Mouse (Mus musculus) cerebellum, adult 2 months (tissue): Measurements from ENCODE around the gene Lpcat3. TPM values are rescaled to one million over a fixed set of nuclear protein-coding genes. Genes with fewer than 3 reads are reported as not detected.

Experiments
- DNase-seq, 2 experiments: peaks; one replicate each; pipeline ENCODE4 v3.0.0; 2021
- H3K27ac ChIP-seq: fragments of 200-500 bp; 2 replicates; pipeline ENCODE4 v1.5.1; 2012; ENCODE audit warnings: low read length, control low read depth, inconsistent platforms; ENCODE audit not compliant: insufficient read depth
- H3K27me3 ChIP-seq: fragments of 200-500 bp; 2 replicates; pipeline ENCODE4 v1.6.1; 2012; ENCODE audit warnings: inconsistent platforms, mild to moderate bottlenecking, low read length, moderate library complexity; ENCODE audit not compliant: control insufficient read depth, insufficient read depth
- H3K4me1 ChIP-seq: fragments of 200-500 bp; 2 replicates; pipeline ENCODE4 v1.6.1; 2011; ENCODE audit warnings: low read length; ENCODE audit not compliant: control insufficient read depth, insufficient read depth
- H3K4me3 ChIP-seq: fragments of 200-500 bp; replicated peaks from 2 replicates; pipeline ENCODE3; 2011; ENCODE audit warnings: mild to moderate bottlenecking, low read depth, low read length, control low read depth; ENCODE audit not compliant: insufficient read depth
- CTCF ChIP-seq: fragments of 200-500 bp; IDR thresholded peaks from 2 replicates; pipeline ENCODE4 v1.5.1; 2011; ENCODE audit warnings: low read depth, mild to moderate bottlenecking, control low read depth, low read length, moderate library complexity, borderline replicate concordance; ENCODE audit not compliant: insufficient read depth
- POLR2A ChIP-seq: fragments of 200-500 bp; IDR thresholded peaks from 2 replicates; pipeline ENCODE4 v1.6.1; 2011; ENCODE audit warnings: low read length, control low read depth, borderline replicate concordance; ENCODE audit not compliant: insufficient read depth
- WGBS: fragments of 180-500 bp; shearing (Covaris S2); methylation state at CpG from one replicate; pipeline ENCODE4 v1.1.7; 2018; 5-methylcytosine and 5-hydroxymethylcytosine counted together
- polyA plus RNA-seq: library from polyadenylated mRNA; depleted of rRNA; stranded (reverse); fragments of >200 nt; gene quantifications from 2 replicates; pipeline ENCODE4 v1.2.3, GENCODE M21; 2012; rRNA removed

The Lpcat3 gene
- polyA plus RNA-seq, 1 experiment, result 56.4 TPM

DNA sequence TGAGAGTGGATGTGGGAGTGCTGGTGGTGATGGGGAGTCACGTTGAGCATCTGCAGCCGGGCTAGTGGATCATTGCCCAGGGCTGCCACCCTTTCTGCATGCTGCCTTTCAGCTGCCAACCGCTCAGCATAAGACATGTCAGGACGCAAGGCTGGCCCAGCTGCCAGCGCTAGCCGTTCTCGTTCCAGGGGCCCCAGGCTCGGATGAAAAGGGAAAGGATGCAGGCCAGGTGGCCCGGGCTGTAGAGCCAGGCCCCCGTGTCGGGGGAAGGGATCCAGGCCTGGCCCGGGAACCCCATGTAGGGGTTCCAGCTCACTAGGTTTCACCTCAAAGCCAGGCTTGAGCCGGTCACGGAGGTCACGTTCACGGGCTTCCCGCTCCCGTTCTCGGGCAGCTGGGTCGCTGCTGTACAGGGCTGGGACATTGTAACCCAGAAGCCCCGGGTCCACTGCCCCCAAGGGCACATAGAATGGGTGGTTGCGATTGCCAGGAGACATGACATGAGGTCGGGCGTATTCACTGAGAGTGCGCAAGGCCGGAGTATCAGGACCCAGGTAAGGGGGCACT, 82.0 kb downstream of the Lpcat3 start:
- DNase-seq, result peak in 1 of 2 experiments; percentile 73
- 20% methylated on average over 26 of the region's 26 CpGs for WGBS
- no peaks in the 10 kb centered on the region for H3K27me3 ChIP-seq
- peak overlapping the region; percentile 79 for H3K27ac ChIP-seq
- TF ChIP-seq CTCF (no peak), POLR2A (no peak; the same call in 1 of the 2 replicates)
- H3K4me1 ChIP-seq, result peaks cover 16% of the 10 kb centered on the region
- peak overlapping the region; percentile 52 for H3K4me3 ChIP-seq

DNA sequence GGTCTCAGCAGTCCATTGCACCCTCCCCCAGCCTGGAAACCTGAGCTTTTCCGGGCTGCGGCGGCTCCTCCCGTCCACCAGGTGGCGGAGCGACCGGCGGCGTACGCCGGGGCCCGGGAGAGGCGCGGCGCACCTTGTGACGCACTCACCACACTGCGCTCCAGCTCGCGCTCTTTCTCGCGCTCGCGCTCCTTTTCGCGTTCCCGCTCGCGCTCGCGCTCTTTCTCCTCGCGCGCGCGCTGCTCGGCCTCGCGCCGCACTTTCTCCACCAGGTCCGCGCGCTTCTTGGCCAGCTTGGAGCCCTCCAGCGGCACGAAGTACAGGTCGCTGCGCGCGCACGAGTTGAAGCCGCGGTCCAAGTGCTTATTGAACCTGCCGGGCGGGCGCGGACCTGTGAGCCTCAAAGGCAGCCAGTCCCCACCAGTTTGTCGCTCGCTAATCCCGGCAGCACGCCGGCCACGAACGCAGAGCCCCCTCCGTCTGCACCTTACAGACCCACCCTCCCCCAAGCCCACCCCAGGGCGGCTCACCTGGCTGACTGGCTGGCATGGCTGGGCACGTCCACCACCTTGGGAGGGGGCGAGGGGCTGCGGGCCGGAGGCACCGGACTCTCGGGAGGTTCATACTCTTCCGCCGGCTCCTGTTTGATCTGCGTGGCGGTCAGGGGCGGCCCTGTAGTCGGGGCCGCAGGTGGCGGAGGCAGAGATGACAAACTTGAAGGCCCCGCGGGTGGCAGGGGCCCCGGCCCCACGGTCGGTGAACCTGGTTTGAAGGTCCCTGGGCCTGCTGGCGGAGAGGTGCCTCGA, 82.9 kb downstream of the Lpcat3 start:
- DNase-seq, result peak; percentile 96 to 97

DNA sequence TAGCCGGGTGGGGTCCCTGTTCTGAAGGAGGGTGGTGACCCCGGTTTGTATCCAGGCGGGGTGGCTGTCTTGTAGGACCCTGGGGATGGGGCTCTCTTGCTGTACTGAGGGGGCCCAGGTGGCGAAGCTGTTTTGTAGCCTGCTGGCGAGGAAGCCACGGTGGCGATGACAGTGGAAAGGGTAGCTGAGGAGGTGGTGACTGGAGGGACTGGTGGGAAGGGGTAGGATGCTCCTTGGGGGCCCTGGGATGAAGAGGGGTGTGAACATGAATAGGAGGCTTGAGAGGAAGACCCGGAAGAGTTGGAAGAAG, 83.4 kb downstream of the Lpcat3 start:
- Histone ChIP-seq H3K4me3 (peak overlapping the region; percentile 54), H3K27me3 (no peaks in the 10 kb centered on the region), H3K27ac (peak overlapping the region; percentile 17), H3K4me1 (peaks cover 14% of the 10 kb centered on the region)
- 6% methylated on average over 8 of the region's 8 CpGs for WGBS
- no peak for DNase-seq
- TF ChIP-seq CTCF, result no peak
- TF ChIP-seq POLR2A, result no peak

More for the DNA sequence above, 82.9 kb downstream of the Lpcat3 start:
- peak overlapping the region; percentile 54 for H3K4me3 ChIP-seq
- no peaks in the 10 kb centered on the region for H3K27me3 ChIP-seq
- TF ChIP-seq POLR2A (peak; percentile 67), CTCF (peak; percentile 76)
- peak overlapping the region; percentile 79 for H3K27ac ChIP-seq
- 2% methylated on average over 85 of the region's 85 CpGs for WGBS
- peaks cover 14% of the 10 kb centered on the region for H3K4me1 ChIP-seq

DNA sequence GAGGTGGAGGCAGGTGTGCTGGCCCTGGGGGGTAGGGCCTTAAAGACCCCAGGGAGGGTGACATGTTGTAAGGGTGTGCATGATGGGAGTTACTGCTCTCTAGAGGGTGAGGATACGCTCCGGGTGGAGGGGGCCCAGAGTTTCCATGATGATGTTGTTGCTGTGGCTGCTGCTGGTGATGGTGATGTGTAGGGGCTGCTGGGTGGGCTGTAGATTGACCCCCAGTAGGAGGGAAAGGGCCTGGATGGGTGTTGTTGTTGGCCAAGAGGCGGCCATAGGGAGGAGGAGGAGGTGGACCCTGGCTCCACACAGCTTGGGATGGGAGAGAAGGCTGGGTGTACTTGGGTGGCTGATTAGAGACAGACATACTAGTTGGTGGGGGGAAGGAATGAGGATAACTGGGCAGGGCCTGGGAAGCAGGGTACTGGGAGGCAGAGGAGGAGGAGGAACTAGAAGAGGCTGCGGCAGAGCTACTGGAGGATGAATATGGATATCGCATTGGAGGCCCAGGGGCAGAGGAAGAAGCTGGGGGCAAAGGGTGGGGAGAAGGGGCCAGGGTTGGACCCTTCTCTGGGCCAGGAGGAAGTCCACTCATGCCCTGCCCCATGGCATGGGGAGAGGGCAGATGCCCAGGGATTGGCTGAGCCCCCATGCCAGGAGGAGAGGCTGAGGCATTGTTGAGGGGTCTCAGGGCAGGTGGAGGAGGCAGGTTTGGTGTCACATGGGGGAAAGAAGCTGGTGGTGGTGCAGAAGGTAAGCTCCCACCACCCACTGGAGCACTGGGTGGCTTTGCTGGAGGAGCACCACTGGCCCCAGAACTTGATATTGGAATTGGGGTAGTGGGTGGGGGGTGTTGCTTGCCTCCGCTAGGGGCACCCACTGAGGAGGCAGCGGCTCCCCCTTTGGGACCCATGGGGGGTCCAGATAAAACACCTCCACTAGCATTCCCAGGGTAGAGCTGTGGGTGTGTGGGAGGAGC, 84.1 kb downstream of the Lpcat3 start:
- Histone ChIP-seq H3K27me3 (no peaks in the 10 kb centered on the region), H3K4me1 (peaks cover 14% of the 10 kb centered on the region), H3K27ac (no peak overlapping the region), H3K4me3 (no peak overlapping the region)
- peak; percentile 25 to 43 for DNase-seq
- WGBS, result 75% methylated on average over 7 of the region's 7 CpGs
- TF ChIP-seq POLR2A (no peak), CTCF (no peak)

DNA sequence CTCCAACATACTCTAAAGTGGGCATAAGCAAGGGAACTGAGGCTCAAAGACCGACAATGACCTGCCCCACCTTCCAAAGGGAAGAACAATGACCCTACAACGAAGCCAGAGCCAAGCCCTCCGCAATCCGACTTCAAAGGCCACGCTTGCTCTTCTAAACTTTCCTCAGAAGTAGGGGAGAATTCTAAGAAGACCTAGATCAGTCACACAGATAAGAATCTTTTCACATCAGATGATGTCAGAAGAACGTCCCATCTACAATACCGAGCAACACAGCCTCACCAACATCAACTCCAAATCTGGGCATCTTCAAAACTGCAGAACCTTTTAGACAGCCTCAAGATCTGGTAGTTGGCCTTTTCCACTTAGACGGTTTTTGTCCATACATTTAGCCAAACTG, 87.6 kb downstream of the Lpcat3 start:
- DNase-seq, result no peak
- 80% methylated on average over 8 of the region's 8 CpGs for WGBS
- Histone ChIP-seq H3K27me3 (no peaks in the 10 kb centered on the region), H3K4me1 (peaks cover 9% of the 10 kb centered on the region), H3K4me3 (no peak overlapping the region), H3K27ac (no peak overlapping the region)
- no peak for TF ChIP-seq POLR2A
- no peak for TF ChIP-seq CTCF

DNA sequence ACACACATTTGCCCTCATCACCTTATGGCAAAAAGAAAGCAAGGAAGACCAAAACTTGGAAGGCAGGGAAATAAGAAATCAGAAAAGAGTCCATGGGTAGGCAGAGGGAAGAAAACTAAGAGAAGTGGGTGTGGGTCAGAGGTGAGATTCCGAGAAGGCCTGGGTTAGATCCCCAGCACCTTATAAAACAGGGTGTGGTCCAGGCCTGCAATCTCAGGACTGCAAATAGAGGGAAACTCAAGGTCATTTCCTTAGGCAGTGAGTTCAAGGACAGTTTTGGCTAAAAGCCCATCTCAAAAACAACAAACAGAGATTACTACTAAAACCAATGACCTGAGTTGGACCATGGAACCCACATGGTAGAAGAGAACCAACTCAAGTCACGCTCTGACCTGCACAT, 91.0 kb downstream of the Lpcat3 start:
- 78% methylated on average over 2 of the region's 2 CpGs for WGBS
- DNase-seq, result peak in 1 of 2 experiments; percentile 17

More for the DNA sequence above, 91.0 kb downstream of the Lpcat3 start:
- peaks cover 6% of the 10 kb centered on the region for H3K4me1 ChIP-seq
- no peak overlapping the region for H3K27ac ChIP-seq
- TF ChIP-seq CTCF (no peak), POLR2A (no peak)
- H3K27me3 ChIP-seq, result no peaks in the 10 kb centered on the region
- H3K4me3 ChIP-seq, result no peak overlapping the region

Other genes with a start within 250 kb of the Lpcat3 start
- 57.1 and 58.5 TPM in 2 replicates for gene Pex5, start 248.0 kb upstream of the Lpcat3 start, polyA plus RNA-seq
- gene Clstn3, start 198.2 kb upstream of the Lpcat3 start, polyA plus RNA-seq, result 385 and 434 TPM in 2 replicates
- gene C1rl, start 169.9 kb upstream of the Lpcat3 start, polyA plus RNA-seq, result 0.20 and 0.27 TPM in 2 replicates
- gene C1ra, start 150.6 kb upstream of the Lpcat3 start, polyA plus RNA-seq, result 0.47 and 0.59 TPM in 2 replicates
- gene C1s1, start 120.7 kb upstream of the Lpcat3 start, polyA plus RNA-seq, result 1.2 and 1.3 TPM in 2 replicates
- not detected in 2 replicates for gene C1rb, start 92.7 kb upstream of the Lpcat3 start, polyA plus RNA-seq
- gene C1s2, start 26.9 kb upstream of the Lpcat3 start, polyA plus RNA-seq, result 0.17 and 0.18 TPM in 2 replicates
- gene Emg1, start 49.2 kb downstream of the Lpcat3 start, polyA plus RNA-seq, result 93.3 and 101 TPM in 2 replicates
- gene Phb2, start 49.3 kb downstream of the Lpcat3 start, polyA plus RNA-seq, result 114 and 115 TPM in 2 replicates
- 2.2 and 2.4 TPM in 2 replicates for gene Ptpn6, start 75.7 kb downstream of the Lpcat3 start, polyA plus RNA-seq
- gene Grcc10, start 78.3 kb downstream of the Lpcat3 start, polyA plus RNA-seq, result 320 and 329 TPM in 2 replicates
- not detected in 2 replicates for gene Gm45234, start 93.0 kb downstream of the Lpcat3 start, polyA plus RNA-seq
- 83.5 and 90.3 TPM in 2 replicates for gene Atn1, start 93.5 kb downstream of the Lpcat3 start, polyA plus RNA-seq
- gene Eno2, start 106.6 kb downstream of the Lpcat3 start, polyA plus RNA-seq, result 888 and 918 TPM in 2 replicates
- 4.9 and 6.7 TPM in 2 replicates for gene Lrrc23, start 116.7 kb downstream of the Lpcat3 start, polyA plus RNA-seq
- gene Spsb2, start 145.6 kb downstream of the Lpcat3 start, polyA plus RNA-seq, result 12.1 and 13.8 TPM in 2 replicates
- gene Tpi1, start 151.3 kb downstream of the Lpcat3 start, polyA plus RNA-seq, result 1,162 and 1,205 TPM in 2 replicates
- gene Usp5, start 166.5 kb downstream of the Lpcat3 start, polyA plus RNA-seq, result 155 and 159 TPM in 2 replicates
- 1.3 and 1.4 TPM in 2 replicates for gene Cdca3, start 166.5 kb downstream of the Lpcat3 start, polyA plus RNA-seq
- gene Gnb3, start 177.2 kb downstream of the Lpcat3 start, polyA plus RNA-seq, result 0.84 and 1.3 TPM in 2 replicates
- gene P3h3, start 194.7 kb downstream of the Lpcat3 start, polyA plus RNA-seq, result 106 and 112 TPM in 2 replicates
- gene Gpr162, start 201.0 kb downstream of the Lpcat3 start, polyA plus RNA-seq, result 177 and 183 TPM in 2 replicates
- gene Cd4, start 225.2 kb downstream of the Lpcat3 start, polyA plus RNA-seq, result 0.05 and 0.26 TPM in 2 replicates
- 1.5 TPM in 2 replicates for gene Lag3, start 248.7 kb downstream of the Lpcat3 start, polyA plus RNA-seq